Mouse (Mus musculus) kidney, adult 2 months (tissue): ENCODE measurements around the gene Ccdc87.

ENCODE experiments used
- CTCF ChIP-seq: fragments of 200-500 bp; conservative IDR thresholded peaks from 2 replicates; pipeline ENCODE4 v1.5.1; 2011; ENCODE audit warnings: low read depth, mild to moderate bottlenecking, control low read depth, low read length, moderate library complexity, mixed read lengths; ENCODE audit not compliant: insufficient read depth, insufficient read length
- POLR2A ChIP-seq: fragments of 200-500 bp; IDR thresholded peaks from one replicate; pipeline ENCODE4 v1.6.1; 2011; ENCODE audit warnings: low read depth, low read length, control low read depth

GRCm38 (mm10) chr19:4811063-4811908 is 27.9 kb upstream of the Ccdc87 start, which contains the start of the genes Gm21992 and Rbm14:
- TF ChIP-seq CTCF: no peak
- TF ChIP-seq POLR2A: peak; percentile 97
